Mouse (Mus musculus) stomach, postnatal 0 days (tissue): Measurements from ENCODE around the gene E2f8.

Source experiments
- CTCF ChIP-seq: IDR thresholded peaks from 2 replicates; pipeline ENCODE4 v1.5.1; 2016; ENCODE audit warnings: antibody characterized with exemption, low read depth, mild to moderate bottlenecking, moderate library complexity
- EP300 ChIP-seq: optimal IDR thresholded peaks from 2 replicates; pipeline ENCODE3; 2016; ENCODE audit warnings: antibody characterized with exemption

DNA sequence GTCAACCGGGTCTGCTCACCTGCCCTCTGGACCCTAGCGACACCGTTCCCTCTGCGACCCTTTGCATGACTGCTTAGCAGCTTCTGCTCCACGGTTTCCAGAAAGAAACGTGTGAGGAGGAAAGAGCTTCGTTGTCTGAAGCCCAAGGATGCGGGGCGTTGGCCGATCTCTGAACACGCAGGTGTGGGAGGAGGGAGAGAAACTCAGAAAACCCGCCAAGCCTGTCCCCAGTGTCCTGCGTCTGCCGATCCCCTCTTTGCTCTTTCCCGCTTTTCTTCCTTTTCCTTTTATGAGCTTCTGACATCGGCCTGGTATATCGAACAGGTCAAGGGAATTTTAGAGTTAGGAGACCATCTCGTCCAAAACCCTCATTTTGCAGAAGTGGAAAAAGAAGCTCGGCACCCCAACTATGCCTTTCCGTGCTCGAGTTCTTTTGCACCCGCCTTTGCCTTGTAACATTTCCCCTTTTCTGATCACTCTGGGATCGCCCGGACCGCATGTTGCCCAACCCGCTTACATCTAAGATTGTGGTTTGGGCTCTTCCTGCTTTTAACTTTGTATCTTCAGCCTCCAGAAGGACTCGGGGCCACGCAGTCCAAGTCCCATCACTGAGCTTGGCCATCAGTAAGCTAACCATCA, 694 bp upstream of the E2f8 start:
- TF ChIP-seq CTCF (no peak), EP300 (no peak)
